Mouse (Mus musculus): ENCODE data around the gene Il17rd. TPM values are rescaled to one million over a fixed set of nuclear protein-coding genes. Genes with fewer than 3 reads are reported as not detected.
A peak's percentile ranks its signal among the peaks of the same experiment; 100 is the strongest.

The Il17rd gene
- polyA plus RNA-seq, 1 experiment from 2014 or later: 6.8 TPM

- no peak for ATAC-seq (ENCODE audit: insufficient number of reproducible peaks, insufficient read depth, low FRiP score, low TSS enrichment, low read depth)
- 96% methylated on average over 3 of the region's 3 CpGs for WGBS
- no peaks in the 10 kb centered on the region for H3K9me3 ChIP-seq
- H3K27me3 ChIP-seq: no peaks in the 10 kb centered on the region
- H3K9ac ChIP-seq: no peak overlapping the region
- no peak overlapping the region for H3K4me3 ChIP-seq
- no peaks in the 10 kb centered on the region for H3K4me1 ChIP-seq
- H3K36me3 ChIP-seq: no peaks in the 10 kb centered on the region
- H3K4me2 ChIP-seq: no peak overlapping the region
- H3K27ac ChIP-seq: no peak overlapping the region
These were observed 91.3 kb downstream of the Il17rd start for GRCm38 (mm10) chr14:27130031-27130430.

- no peak overlapping the region for H3K9ac ChIP-seq
- ATAC-seq (ENCODE audit: insufficient number of reproducible peaks, insufficient read depth, low FRiP score, low TSS enrichment, low read depth): no peak
- no peak overlapping the region for H3K27ac ChIP-seq
- H3K4me2 ChIP-seq: no peak overlapping the region
- no peaks in the 10 kb centered on the region for H3K9me3 ChIP-seq
- 62% methylated on average over 1 of the region's 1 CpGs for WGBS
- H3K4me1 ChIP-seq: no peaks in the 10 kb centered on the region
- no peaks in the 10 kb centered on the region for H3K36me3 ChIP-seq
- H3K4me3 ChIP-seq: no peak overlapping the region
- H3K27me3 ChIP-seq: no peaks in the 10 kb centered on the region
These were observed 91.9 kb downstream of the Il17rd start for GRCm38 (mm10) chr14:27130676-27131075.

- Histone ChIP-seq H3K9me3 (no peaks in the 10 kb centered on the region), H3K4me2 (no peak overlapping the region), H3K27ac (no peak overlapping the region), H3K9ac (no peak overlapping the region), H3K4me3 (no peak overlapping the region), H3K4me1 (no peaks in the 10 kb centered on the region), H3K36me3 (no peaks in the 10 kb centered on the region), H3K27me3 (no peaks in the 10 kb centered on the region)
- no peak for ATAC-seq (ENCODE audit: insufficient number of reproducible peaks, insufficient read depth, low FRiP score, low TSS enrichment, low read depth)
- WGBS: 78% methylated on average over 1 of the region's 1 CpGs
These were observed 92.8 kb downstream of the Il17rd start for GRCm38 (mm10) chr14:27131521-27131920.

GRCm38 (mm10) chr14:27138891-27139290 is 100.2 kb downstream of the Il17rd start:
- H3K4me1 ChIP-seq: peaks cover 4% of the 10 kb centered on the region; the same call in 1 of the 2 replicates
- no peak overlapping the region for H3K4me3 ChIP-seq
- WGBS: 89% methylated on average over 9 of the region's 9 CpGs
- H3K27ac ChIP-seq: no peak overlapping the region
- no peak for ATAC-seq (ENCODE audit: insufficient number of reproducible peaks, insufficient read depth, low FRiP score, low TSS enrichment, low read depth)
- no peaks in the 10 kb centered on the region for H3K36me3 ChIP-seq
- no peaks in the 10 kb centered on the region for H3K9me3 ChIP-seq
- no peak overlapping the region for H3K4me2 ChIP-seq
- no peaks in the 10 kb centered on the region for H3K27me3 ChIP-seq
- H3K9ac ChIP-seq: no peak overlapping the region

GRCm38 (mm10) chr14:27139968-27140367 is 101.2 kb downstream of the Il17rd start:
- H3K4me2 ChIP-seq: no peak overlapping the region
- H3K27ac ChIP-seq: no peak overlapping the region
- peaks cover 10% of the 10 kb centered on the region for H3K4me1 ChIP-seq
- no peaks in the 10 kb centered on the region for H3K9me3 ChIP-seq
- WGBS: 82% methylated on average over 3 of the region's 3 CpGs
- ATAC-seq (ENCODE audit: insufficient number of reproducible peaks, insufficient read depth, low FRiP score, low TSS enrichment, low read depth): no peak
- no peak overlapping the region for H3K9ac ChIP-seq
- no peaks in the 10 kb centered on the region for H3K27me3 ChIP-seq
- H3K36me3 ChIP-seq: no peaks in the 10 kb centered on the region
- no peak overlapping the region for H3K4me3 ChIP-seq

- Histone ChIP-seq H3K4me1 (peaks cover 17% of the 10 kb centered on the region), H3K4me2 (no peak overlapping the region), H3K36me3 (no peaks in the 10 kb centered on the region), H3K27me3 (no peaks in the 10 kb centered on the region), H3K9ac (no peak overlapping the region), H3K9me3 (no peaks in the 10 kb centered on the region), H3K4me3 (no peak overlapping the region), H3K27ac (no peak overlapping the region)
- WGBS: 23% methylated on average over 3 of the region's 3 CpGs
- no peak for ATAC-seq (ENCODE audit: insufficient number of reproducible peaks, insufficient read depth, low FRiP score, low TSS enrichment, low read depth)
These were observed 102.7 kb downstream of the Il17rd start for GRCm38 (mm10) chr14:27141486-27141885.

GRCm38 (mm10) chr14:27142680-27143079 is 103.9 kb downstream of the Il17rd start:
- Histone ChIP-seq H3K4me1 (peaks cover 17% of the 10 kb centered on the region), H3K9me3 (no peaks in the 10 kb centered on the region), H3K4me2 (no peak overlapping the region), H3K27ac (no peak overlapping the region), H3K36me3 (no peaks in the 10 kb centered on the region), H3K9ac (no peak overlapping the region), H3K4me3 (no peak overlapping the region), H3K27me3 (no peaks in the 10 kb centered on the region)
- ATAC-seq (ENCODE audit: insufficient number of reproducible peaks, insufficient read depth, low FRiP score, low TSS enrichment, low read depth): no peak
- whole genome bisulfite sequencing: 84% methylated on average over 5 of the region's 5 CpGs

GRCm38 (mm10) chr14:27145171-27146045 is 106.7 kb downstream of the Il17rd start:
- no peak overlapping the region for H3K4me2 ChIP-seq
- H3K27ac ChIP-seq: peak overlapping the region; percentile 52
- H3K9ac ChIP-seq: no peak overlapping the region
- H3K4me1 ChIP-seq: peaks cover 17% of the 10 kb centered on the region
- H3K9me3 ChIP-seq: no peaks in the 10 kb centered on the region
- no peak overlapping the region for H3K4me3 ChIP-seq
- no peaks in the 10 kb centered on the region for H3K36me3 ChIP-seq
- H3K27me3 ChIP-seq: no peaks in the 10 kb centered on the region
- 40% methylated on average over 8 of the region's 8 CpGs for WGBS
- ATAC-seq (ENCODE audit: insufficient number of reproducible peaks, insufficient read depth, low FRiP score, low TSS enrichment, low read depth): no peak

GRCm38 (mm10) chr14:27147726-27148125 is 109.0 kb downstream of the Il17rd start:
- 89% methylated on average over 7 of the region's 7 CpGs for WGBS
- no peak overlapping the region for H3K4me3 ChIP-seq
- H3K4me1 ChIP-seq: peaks cover 25% of the 10 kb centered on the region
- no peak for ATAC-seq (ENCODE audit: insufficient number of reproducible peaks, insufficient read depth, low FRiP score, low TSS enrichment, low read depth)
- H3K27me3 ChIP-seq: no peaks in the 10 kb centered on the region
- no peak overlapping the region for H3K4me2 ChIP-seq
- H3K9ac ChIP-seq: no peak overlapping the region
- no peaks in the 10 kb centered on the region for H3K9me3 ChIP-seq
- H3K27ac ChIP-seq: no peak overlapping the region
- H3K36me3 ChIP-seq: no peaks in the 10 kb centered on the region

- Histone ChIP-seq H3K27me3 (no peaks in the 10 kb centered on the region), H3K4me3 (no peak overlapping the region), H3K9me3 (no peaks in the 10 kb centered on the region), H3K9ac (no peak overlapping the region), H3K4me2 (no peak overlapping the region), H3K36me3 (no peaks in the 10 kb centered on the region), H3K4me1 (peaks cover 25% of the 10 kb centered on the region), H3K27ac (no peak overlapping the region)
- ATAC-seq (ENCODE audit: insufficient number of reproducible peaks, insufficient read depth, low FRiP score, low TSS enrichment, low read depth): no peak
- 90% methylated on average over 5 of the region's 5 CpGs for WGBS
These were observed 110.7 kb downstream of the Il17rd start for GRCm38 (mm10) chr14:27149401-27149800.

- Histone ChIP-seq H3K27me3 (no peaks in the 10 kb centered on the region), H3K9me3 (no peaks in the 10 kb centered on the region), H3K4me2 (no peak overlapping the region), H3K9ac (no peak overlapping the region), H3K4me3 (no peak overlapping the region), H3K27ac (no peak overlapping the region), H3K36me3 (no peaks in the 10 kb centered on the region), H3K4me1 (peaks cover 18% of the 10 kb centered on the region)
- no peak for ATAC-seq (ENCODE audit: insufficient number of reproducible peaks, insufficient read depth, low FRiP score, low TSS enrichment, low read depth)
- WGBS: 58% methylated on average over 6 of the region's 6 CpGs
These were observed 111.4 kb downstream of the Il17rd start for GRCm38 (mm10) chr14:27150011-27150640.

GRCm38 (mm10) chr14:27151432-27151831 is 112.7 kb downstream of the Il17rd start:
- H3K9ac ChIP-seq: no peak overlapping the region
- H3K27ac ChIP-seq: no peak overlapping the region
- H3K27me3 ChIP-seq: no peaks in the 10 kb centered on the region
- H3K36me3 ChIP-seq: no peaks in the 10 kb centered on the region
- no peak overlapping the region for H3K4me2 ChIP-seq
- no peak for ATAC-seq (ENCODE audit: insufficient number of reproducible peaks, insufficient read depth, low FRiP score, low TSS enrichment, low read depth)
- H3K4me3 ChIP-seq: no peak overlapping the region
- H3K9me3 ChIP-seq: no peaks in the 10 kb centered on the region
- WGBS: 24% methylated on average over 8 of the region's 8 CpGs
- H3K4me1 ChIP-seq: peaks cover 15% of the 10 kb centered on the region
